Mouse (Mus musculus): Measurements from ENCODE around the gene Pomgnt1. TPM values are rescaled to one million over a fixed set of nuclear protein-coding genes. Genes with fewer than 3 reads are reported as not detected.

Pomgnt1 gene
- polyA plus RNA-seq, 1 experiment from 2014 or later: 66.3 TPM

- no peak overlapping the region for H3K9ac ChIP-seq (ENCODE audit: low read length)
- H3K9me3 ChIP-seq (ENCODE audit: control insufficient read depth, low read length): no peaks in the 10 kb centered on the region
- no peaks in the 10 kb centered on the region for H3K27me3 ChIP-seq (ENCODE audit: control insufficient read depth, insufficient read depth, low read length)
- no peak overlapping the region for H3K27ac ChIP-seq (replicated peaks in 1 of 2; ENCODE audit: control insufficient read depth in 1 of 2, insufficient read depth in 1 of 2, low read depth in 2 of 2, low read length in 2 of 2)
- peaks cover 4% of the 10 kb centered on the region in 2 experiments; a peak in 2 of 4 replicates for H3K4me1 ChIP-seq (ENCODE audit: control insufficient read depth in 2 of 2, insufficient read depth in 2 of 2, low read length in 2 of 2)
- H3K4me3 ChIP-seq (ENCODE audit: control insufficient read depth in 1 of 2, insufficient read depth in 1 of 2, low read depth in 1 of 2, low read length in 2 of 2): no peak overlapping the region
- no peaks in the 10 kb centered on the region for H3K36me3 ChIP-seq (ENCODE audit: control insufficient read depth, insufficient read depth, low read length)
- WGBS: 45% methylated on average over 4 of the region's 4 CpGs
- ATAC-seq (ENCODE audit: insufficient number of reproducible peaks, insufficient read depth, low FRiP score, low read depth): no peak
- no peak overlapping the region for H3K4me2 ChIP-seq (ENCODE audit: low read length)
Measured at GRCm38 (mm10) chr4:116192286-116192835, 68.7 kb downstream of the Pomgnt1 start.

GRCm38 (mm10) chr4:116193583-116194383 is 70.1 kb downstream of the Pomgnt1 start:
- no peaks in the 10 kb centered on the region for H3K27me3 ChIP-seq (ENCODE audit: control insufficient read depth, insufficient read depth, low read length)
- no peak overlapping the region for H3K27ac ChIP-seq (replicated peaks in 1 of 2; ENCODE audit: control insufficient read depth in 1 of 2, insufficient read depth in 1 of 2, low read depth in 2 of 2, low read length in 2 of 2)
- ATAC-seq (ENCODE audit: insufficient number of reproducible peaks, insufficient read depth, low FRiP score, low read depth): no peak
- WGBS: 33% methylated on average over 9 of the region's 9 CpGs
- H3K36me3 ChIP-seq (ENCODE audit: control insufficient read depth, insufficient read depth, low read length): no peaks in the 10 kb centered on the region
- no peak overlapping the region for H3K4me2 ChIP-seq (ENCODE audit: low read length)
- no peaks in the 10 kb centered on the region for H3K9me3 ChIP-seq (ENCODE audit: control insufficient read depth, low read length)
- H3K4me1 ChIP-seq (ENCODE audit: control insufficient read depth in 2 of 2, insufficient read depth in 2 of 2, low read length in 2 of 2): peaks cover 4% of the 10 kb centered on the region in 2 experiments; a peak in 2 of 4 replicates
- H3K9ac ChIP-seq (ENCODE audit: low read length): no peak overlapping the region
- no peak overlapping the region for H3K4me3 ChIP-seq (ENCODE audit: control insufficient read depth in 1 of 2, insufficient read depth in 1 of 2, low read depth in 1 of 2, low read length in 2 of 2)

GRCm38 (mm10) chr4:116198422-116198821 is 74.8 kb downstream of the Pomgnt1 start:
- WGBS: 80% methylated on average over 2 of the region's 2 CpGs
- Histone ChIP-seq H3K4me1 (ENCODE audit: control insufficient read depth in 2 of 2, insufficient read depth in 2 of 2, low read length in 2 of 2) (peaks cover 4% of the 10 kb centered on the region in 2 experiments; a peak in 2 of 4 replicates), H3K36me3 (ENCODE audit: control insufficient read depth, insufficient read depth, low read length) (no peaks in the 10 kb centered on the region), H3K27ac (replicated peaks in 1 of 2; ENCODE audit: control insufficient read depth in 1 of 2, insufficient read depth in 1 of 2, low read depth in 2 of 2, low read length in 2 of 2) (no peak overlapping the region), H3K4me2 (ENCODE audit: low read length) (no peak overlapping the region), H3K9me3 (ENCODE audit: control insufficient read depth, low read length) (no peaks in the 10 kb centered on the region), H3K9ac (ENCODE audit: low read length) (no peak overlapping the region), H3K27me3 (ENCODE audit: control insufficient read depth, insufficient read depth, low read length) (no peaks in the 10 kb centered on the region), H3K4me3 (ENCODE audit: control insufficient read depth in 1 of 2, insufficient read depth in 1 of 2, low read depth in 1 of 2, low read length in 2 of 2) (no peak overlapping the region)
- ATAC-seq (ENCODE audit: insufficient number of reproducible peaks, insufficient read depth, low FRiP score, low read depth): no peak

- Histone ChIP-seq H3K36me3 (ENCODE audit: control insufficient read depth, insufficient read depth, low read length) (no peaks in the 10 kb centered on the region), H3K4me2 (ENCODE audit: low read length) (no peak overlapping the region), H3K27me3 (ENCODE audit: control insufficient read depth, insufficient read depth, low read length) (no peaks in the 10 kb centered on the region), H3K4me1 (ENCODE audit: control insufficient read depth in 2 of 2, insufficient read depth in 2 of 2, low read length in 2 of 2) (no peaks in the 10 kb centered on the region), H3K9ac (ENCODE audit: low read length) (no peak overlapping the region), H3K4me3 (ENCODE audit: control insufficient read depth in 1 of 2, insufficient read depth in 1 of 2, low read depth in 1 of 2, low read length in 2 of 2) (no peak overlapping the region), H3K27ac (replicated peaks in 1 of 2; ENCODE audit: control insufficient read depth in 1 of 2, insufficient read depth in 1 of 2, low read depth in 2 of 2, low read length in 2 of 2) (no peak overlapping the region), H3K9me3 (ENCODE audit: control insufficient read depth, low read length) (no peaks in the 10 kb centered on the region)
- ATAC-seq (ENCODE audit: insufficient number of reproducible peaks, insufficient read depth, low FRiP score, low read depth): no peak
- WGBS: 51% methylated on average over 3 of the region's 3 CpGs
Measured at GRCm38 (mm10) chr4:116204422-116204821, 80.8 kb downstream of the Pomgnt1 start.

- Histone ChIP-seq H3K36me3 (ENCODE audit: control insufficient read depth, insufficient read depth, low read length) (no peaks in the 10 kb centered on the region), H3K9ac (ENCODE audit: low read length) (no peak overlapping the region), H3K4me3 (ENCODE audit: control insufficient read depth in 1 of 2, insufficient read depth in 1 of 2, low read depth in 1 of 2, low read length in 2 of 2) (no peak overlapping the region), H3K27ac (replicated peaks in 1 of 2; ENCODE audit: control insufficient read depth in 1 of 2, insufficient read depth in 1 of 2, low read depth in 2 of 2, low read length in 2 of 2) (no peak overlapping the region), H3K4me1 (ENCODE audit: control insufficient read depth in 2 of 2, insufficient read depth in 2 of 2, low read length in 2 of 2) (no peaks in the 10 kb centered on the region), H3K27me3 (ENCODE audit: control insufficient read depth, insufficient read depth, low read length) (no peaks in the 10 kb centered on the region), H3K4me2 (ENCODE audit: low read length) (no peak overlapping the region), H3K9me3 (ENCODE audit: control insufficient read depth, low read length) (no peaks in the 10 kb centered on the region)
- ATAC-seq (ENCODE audit: insufficient number of reproducible peaks, insufficient read depth, low FRiP score, low read depth): no peak
- WGBS: 73% methylated on average over 4 of the region's 4 CpGs
Measured at GRCm38 (mm10) chr4:116206531-116206930, 82.9 kb downstream of the Pomgnt1 start.

GRCm38 (mm10) chr4:116208891-116209290 is 85.3 kb downstream of the Pomgnt1 start:
- 75% methylated on average over 1 of the region's 1 CpGs for WGBS
- no peak overlapping the region for H3K27ac ChIP-seq (replicated peaks in 1 of 2; ENCODE audit: control insufficient read depth in 1 of 2, insufficient read depth in 1 of 2, low read depth in 2 of 2, low read length in 2 of 2)
- no peaks in the 10 kb centered on the region for H3K27me3 ChIP-seq (ENCODE audit: control insufficient read depth, insufficient read depth, low read length)
- H3K4me3 ChIP-seq (ENCODE audit: control insufficient read depth in 1 of 2, insufficient read depth in 1 of 2, low read depth in 1 of 2, low read length in 2 of 2): no peak overlapping the region
- H3K9ac ChIP-seq (ENCODE audit: low read length): no peak overlapping the region
- no peaks in the 10 kb centered on the region for H3K36me3 ChIP-seq (ENCODE audit: control insufficient read depth, insufficient read depth, low read length)
- no peak overlapping the region for H3K4me2 ChIP-seq (ENCODE audit: low read length)
- H3K4me1 ChIP-seq (ENCODE audit: control insufficient read depth in 2 of 2, insufficient read depth in 2 of 2, low read length in 2 of 2): no peaks in the 10 kb centered on the region
- no peaks in the 10 kb centered on the region for H3K9me3 ChIP-seq (ENCODE audit: control insufficient read depth, low read length)
- no peak for ATAC-seq (ENCODE audit: insufficient number of reproducible peaks, insufficient read depth, low FRiP score, low read depth)
